ENCODE assay signal across 10 mouse cellular contexts in genomic region chr17:36942391-36942790, GRCm38 (mm10). TPM values are rescaled to one million over a fixed set of nuclear protein-coding genes. Genes with fewer than 3 reads are reported as not detected.
DNase-seq lines count a peak whose midpoint lies in the region; ATAC-seq lines count a peak whose summit lies in the region.
"Had no signal": no experiment of that assay in that cellular context is flagged by ENCODE, and none has a peak within 500 bp of the region (broad histone marks: within the 10 kb centered on the region; RNA-seq: fewer than 3 reads in every experiment).

No protein-coding gene starts in this region.

- H3K4me3 ChIP-seq in intestine, embryonic 16.5 days (ENCODE audit: low read length) = peak overlapping the region; percentile 51
- no peak overlapping the region; the same call in 1 of the 2 replicates for H3K4me3 ChIP-seq in liver, embryonic 15.5 days (replicated peaks)
- H3K4me3 ChIP-seq in neural tube, embryonic 15.5 days (replicated peaks) = peak overlapping the region; percentile 43

- peaks cover 8% of the 10 kb centered on the region for H3K4me1 ChIP-seq in intestine, embryonic 16.5 days (ENCODE audit: control insufficient read depth, insufficient read depth, low read length)
- H3K4me1 ChIP-seq in liver, embryonic 15.5 days (replicated peaks) = peaks cover 12% of the 10 kb centered on the region
- H3K4me1 ChIP-seq in neural tube, embryonic 15.5 days = peaks cover 32% of the 10 kb centered on the region

- peaks cover 23% of the 10 kb centered on the region for H3K27me3 ChIP-seq in intestine, embryonic 16.5 days (replicated peaks; ENCODE audit: control insufficient read depth, insufficient read depth, low read length)
- peaks cover 84% of the 10 kb centered on the region for H3K27me3 ChIP-seq in liver, embryonic 15.5 days
- H3K27me3 ChIP-seq in neural tube, embryonic 15.5 days (replicated peaks) = peaks cover 34% of the 10 kb centered on the region

- DNase-seq in cerebellum, postnatal 4 days (ENCODE audit: low spot score in 2 of 2) = no peak
- DNase-seq in brain, adult 2 months (ENCODE audit: low read depth, low spot score) = peak; percentile 93
- DNase-seq in heart, adult 11 months = peak; percentile 96
- no peak for DNase-seq in adipocyte (ENCODE audit: low spot score)

- no peaks in the 10 kb centered on the region for H3K9me3 ChIP-seq in intestine, embryonic 16.5 days (ENCODE audit: control insufficient read depth, low read length)
- H3K9me3 ChIP-seq in liver, embryonic 15.5 days (replicated peaks) = no peaks in the 10 kb centered on the region
- no peaks in the 10 kb centered on the region for H3K9me3 ChIP-seq in neural tube, embryonic 15.5 days (replicated peaks)

- H3K9ac ChIP-seq in intestine, embryonic 16.5 days (ENCODE audit: low read depth, low read length) = peak overlapping the region; percentile 65; the same call in 1 of the 2 replicates
- H3K9ac ChIP-seq in liver, embryonic 15.5 days = no peak overlapping the region
- H3K9ac ChIP-seq in neural tube, embryonic 15.5 days (replicated peaks) = no peak overlapping the region

- 46% methylated on average over 10 of the region's 10 CpGs for WGBS in intestine, embryonic 16.5 days
- 35% methylated on average over 10 of the region's 10 CpGs for WGBS in liver, embryonic 15.5 days (ENCODE audit: insufficient replicate concordance)
- 63% methylated on average over 10 of the region's 10 CpGs for WGBS in neural tube, embryonic 15.5 days

- ATAC-seq in cerebellum, adult (ENCODE audit: insufficient number of reproducible peaks, low FRiP score, low TSS enrichment) = peak; percentile 70
- 0 out of 2 replicates have a peak, but pooled peaks have one; percentile 9 for ATAC-seq in intestine, embryonic 16.5 days
- ATAC-seq in liver, embryonic 15.5 days (ENCODE audit: insufficient read depth) = no peak; the same call in 1 of the 2 replicates
- ATAC-seq in neural tube, embryonic 15.5 days (ENCODE audit: low FRiP score) = no peak

- H3K27ac ChIP-seq in intestine, embryonic 16.5 days (ENCODE audit: low read length) = no peak overlapping the region
- no peak overlapping the region for H3K27ac ChIP-seq in liver, embryonic 15.5 days (replicated peaks)
- no peak overlapping the region for H3K27ac ChIP-seq in neural tube, embryonic 15.5 days (replicated peaks)

- peak overlapping the region; percentile 90 for H3K4me2 ChIP-seq in intestine, embryonic 16.5 days (ENCODE audit: low read depth, low read length)
- H3K4me2 ChIP-seq in liver, embryonic 15.5 days = peak overlapping the region; percentile 51; the same call in 1 of the 2 replicates
- H3K4me2 ChIP-seq in neural tube, embryonic 15.5 days = peak overlapping the region; percentile 80

- H3K36me3 ChIP-seq in intestine, embryonic 16.5 days (ENCODE audit: control insufficient read depth, insufficient read depth, low read length) = no peaks in the 10 kb centered on the region
- no peaks in the 10 kb centered on the region for H3K36me3 ChIP-seq in liver, embryonic 15.5 days (replicated peaks)
- no peaks in the 10 kb centered on the region for H3K36me3 ChIP-seq in neural tube, embryonic 15.5 days

RNA-seq across cellular contexts. Expression of gene Rnf39, which starts 0.3 kb away (rescaled TPM):
- polyA plus RNA-seq in intestine, embryonic 16.5 days (2015; fragmentation: Nextera tagmentation; extraction: Ambion mirVana) = 1.8 and 2.4 TPM in 2 replicates
- 0.14 and 0.20 TPM in 2 replicates for polyA plus RNA-seq in liver, embryonic 15.5 days (2015; fragmentation: Nextera tagmentation; extraction: Ambion mirVana)
- 1.9 and 2.0 TPM in 2 replicates for polyA plus RNA-seq in neural tube, embryonic 15.5 days (2015; fragmentation: Nextera tagmentation; extraction: Ambion mirVana)

RNA-seq across cellular contexts. Expression of gene Ppp1r11, which starts 9.2 kb away (rescaled TPM):
- polyA plus RNA-seq in intestine, embryonic 16.5 days (2015; fragmentation: Nextera tagmentation; extraction: Ambion mirVana) = 92.1 and 101 TPM in 2 replicates
- 25.7 and 30.8 TPM in 2 replicates for polyA plus RNA-seq in liver, embryonic 15.5 days (2015; fragmentation: Nextera tagmentation; extraction: Ambion mirVana)
- polyA plus RNA-seq in neural tube, embryonic 15.5 days (2015; fragmentation: Nextera tagmentation; extraction: Ambion mirVana) = 155 and 168 TPM in 2 replicates

RNA-seq across cellular contexts. Expression of gene Znrd1, which starts 16.0 kb away (rescaled TPM):
- polyA plus RNA-seq in intestine, embryonic 16.5 days (2015; fragmentation: Nextera tagmentation; extraction: Ambion mirVana) = 68.5 and 72.2 TPM in 2 replicates
- polyA plus RNA-seq in liver, embryonic 15.5 days (2015; fragmentation: Nextera tagmentation; extraction: Ambion mirVana) = 18.7 and 21.5 TPM in 2 replicates
- 59.2 and 62.9 TPM in 2 replicates for polyA plus RNA-seq in neural tube, embryonic 15.5 days (2015; fragmentation: Nextera tagmentation; extraction: Ambion mirVana)

RNA-seq across cellular contexts. Expression of gene Znrd1as, which starts 16.0 kb away (rescaled TPM):
- polyA plus RNA-seq in intestine, embryonic 16.5 days (2015; fragmentation: Nextera tagmentation; extraction: Ambion mirVana) = 6.1 and 6.6 TPM in 2 replicates
- polyA plus RNA-seq in liver, embryonic 15.5 days (2015; fragmentation: Nextera tagmentation; extraction: Ambion mirVana) = 2.2 and 2.5 TPM in 2 replicates
- 5.5 and 5.8 TPM in 2 replicates for polyA plus RNA-seq in neural tube, embryonic 15.5 days (2015; fragmentation: Nextera tagmentation; extraction: Ambion mirVana)

RNA-seq across cellular contexts. Expression of gene 2410137M14Rik, which starts 38.6 kb away (rescaled TPM):
- not detected in 2 replicates for polyA plus RNA-seq in intestine, embryonic 16.5 days (2015; fragmentation: Nextera tagmentation; extraction: Ambion mirVana)
- polyA plus RNA-seq in liver, embryonic 15.5 days (2015; fragmentation: Nextera tagmentation; extraction: Ambion mirVana) = not detected in 2 replicates
- 0.27 TPM in 1 of 2 replicates, not detected in the other for polyA plus RNA-seq in neural tube, embryonic 15.5 days (2015; fragmentation: Nextera tagmentation; extraction: Ambion mirVana)
- polyA plus RNA-seq: C2C12; gonadal fat pad, adult 2 months had no signal

Comparison
In these comparisons a context has a peak if more than half of its experiments do, and no peak if none do; other contexts are left out.
1. ATAC-seq: peak in cerebellum, adult (single experiment) and intestine, embryonic 16.5 days (single experiment); none in liver, embryonic 15.5 days (single experiment) and neural tube, embryonic 15.5 days (single experiment).
2. DNase-seq: peak in brain, adult 2 months (single experiment) and heart, adult 11 months (single experiment); none in cerebellum, postnatal 4 days (0 of 2) and adipocyte (single experiment).
3. Peak in every context shown above with its lines, with median percentiles within 50 percentile points of each other: H3K4me2 ChIP-seq.